Mouse (Mus musculus) embryonic fibroblast, embryonic 13.5 days (primary cell): Measurements from ENCODE around the gene Cdh8. TPM values are rescaled to one million over a fixed set of nuclear protein-coding genes. Genes with fewer than 3 reads are reported as not detected.

ENCODE experiments used
- H3K27ac ChIP-seq: 2 replicates; pipeline ENCODE4 v1.5.1; 2012; ENCODE audit warnings: low read length, control low read depth, inconsistent platforms; ENCODE audit not compliant: insufficient read depth
- H3K4me1 ChIP-seq: 2 replicates; pipeline ENCODE4 v1.6.1; 2011; ENCODE audit warnings: low read length; ENCODE audit not compliant: control insufficient read depth, insufficient read depth
- H3K4me3 ChIP-seq: 2 replicates; pipeline ENCODE4 v1.5.1; 2011; ENCODE audit warnings: mild to moderate bottlenecking, control low read depth, low read length; ENCODE audit not compliant: insufficient read depth
- CTCF ChIP-seq: IDR thresholded peaks from 2 replicates; pipeline ENCODE4 v1.5.1; 2011; ENCODE audit warnings: mild to moderate bottlenecking, control low read depth, low read length, moderate library complexity, borderline replicate concordance; ENCODE audit not compliant: insufficient read depth
- POLR2A ChIP-seq: IDR thresholded peaks from 2 replicates; pipeline ENCODE4 v1.6.1; 2011; ENCODE audit warnings: low read depth, mild to moderate bottlenecking, control low read depth, low read length, moderate library complexity
- polyA plus RNA-seq: library from polyadenylated mRNA; stranded (reverse); fragments of >200 nt; gene quantifications from 2 replicates; pipeline ENCODE4 v1.2.4, GENCODE M21; 2011; ENCODE audit warnings: low read depth; ENCODE audit not compliant: missing spikeins, insufficient read length

Cdh8 gene
- polyA plus RNA-seq, 1 experiment, result 2.8 TPM

GRCm38 (mm10) chr8:99370104-99370503 is 46.2 kb downstream of the Cdh8 start:
- Histone ChIP-seq H3K27ac (no peak overlapping the region), H3K4me3 (no peak overlapping the region), H3K4me1 (no peaks in the 10 kb centered on the region)
- TF ChIP-seq CTCF (no peak), POLR2A (no peak)

- Histone ChIP-seq H3K4me3 (no peak overlapping the region), H3K27ac (no peak overlapping the region), H3K4me1 (no peaks in the 10 kb centered on the region)
- TF ChIP-seq CTCF, result no peak
- TF ChIP-seq POLR2A, result no peak
These were observed 47.1 kb downstream of the Cdh8 start for GRCm38 (mm10) chr8:99369166-99369565.

- Histone ChIP-seq H3K4me3 (no peak overlapping the region), H3K4me1 (no peaks in the 10 kb centered on the region), H3K27ac (no peak overlapping the region)
- TF ChIP-seq POLR2A, result no peak
- no peak for TF ChIP-seq CTCF
These were observed 47.8 kb downstream of the Cdh8 start for GRCm38 (mm10) chr8:99368449-99368848.

DNA sequence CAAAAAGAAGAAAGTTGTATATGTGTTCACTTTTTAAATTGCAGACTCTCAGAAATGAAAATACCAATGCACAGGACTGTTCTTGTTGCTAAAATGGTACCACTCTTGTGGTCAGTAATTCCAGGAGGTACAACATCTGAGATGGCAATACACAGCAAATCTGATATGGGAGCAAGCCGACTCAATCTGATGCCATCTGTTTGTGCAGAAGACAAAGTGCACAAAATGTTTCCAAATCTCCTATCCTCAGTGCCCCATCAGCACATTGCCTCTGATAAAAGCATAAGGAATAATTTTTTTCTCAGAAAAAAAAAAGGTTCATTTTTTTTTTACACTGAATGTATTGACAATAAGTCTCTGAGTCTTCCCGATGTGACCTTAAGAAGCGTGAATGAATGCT is 62.3 kb downstream of the Cdh8 start:
- no peaks in the 10 kb centered on the region for H3K4me1 ChIP-seq
- TF ChIP-seq POLR2A (no peak), CTCF (no peak)
- H3K4me3 ChIP-seq, result no peak overlapping the region
- no peak overlapping the region for H3K27ac ChIP-seq

- H3K4me1 ChIP-seq, result no peaks in the 10 kb centered on the region
- no peak for TF ChIP-seq CTCF
- TF ChIP-seq POLR2A, result no peak
- no peak overlapping the region for H3K27ac ChIP-seq
- H3K4me3 ChIP-seq, result no peak overlapping the region
These were observed 63.0 kb downstream of the Cdh8 start for GRCm38 (mm10) chr8:99353221-99353620.

DNA sequence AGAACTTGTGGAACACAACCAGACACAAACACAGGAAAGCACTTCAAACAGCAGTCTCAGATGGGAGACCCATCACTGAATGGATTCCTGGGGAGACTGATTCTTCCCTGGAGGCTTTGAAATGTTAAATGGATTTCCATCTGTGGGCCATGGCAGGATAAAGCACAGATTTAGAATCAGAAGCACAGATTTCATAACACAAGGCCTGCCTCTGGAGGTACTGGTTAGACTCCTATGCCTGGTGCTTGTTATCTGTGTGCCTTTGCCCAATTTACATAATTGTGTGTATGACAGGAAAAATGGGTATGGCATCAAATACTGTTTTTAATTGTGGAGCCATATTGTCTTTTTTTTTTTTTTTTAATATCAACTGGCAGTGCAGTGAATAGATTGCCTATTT is 66.8 kb downstream of the Cdh8 start:
- no peaks in the 10 kb centered on the region for H3K4me1 ChIP-seq
- H3K27ac ChIP-seq, result no peak overlapping the region
- TF ChIP-seq POLR2A (no peak), CTCF (no peak)
- no peak overlapping the region for H3K4me3 ChIP-seq

DNA sequence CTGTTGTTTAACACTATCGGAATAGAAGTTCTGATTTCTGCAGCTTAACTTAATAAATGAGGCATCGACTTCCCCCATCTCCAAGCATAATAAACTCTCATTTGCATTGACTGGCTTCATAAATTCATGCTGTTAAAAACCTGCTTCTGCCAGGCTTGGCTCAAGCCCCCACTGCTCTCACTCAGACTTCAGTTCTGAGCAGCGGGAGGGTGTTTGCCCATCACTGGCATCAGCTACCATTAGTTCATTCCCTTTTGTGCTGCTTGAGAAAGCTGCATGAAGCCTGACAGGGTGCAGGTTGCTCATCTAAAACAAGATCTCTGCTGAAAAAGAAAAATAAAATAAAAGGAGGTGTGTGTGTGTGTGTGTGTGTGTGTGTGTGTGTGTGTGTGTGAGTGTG is 67.7 kb downstream of the Cdh8 start:
- Histone ChIP-seq H3K4me3 (no peak overlapping the region), H3K27ac (no peak overlapping the region), H3K4me1 (no peaks in the 10 kb centered on the region)
- TF ChIP-seq CTCF, result no peak
- no peak for TF ChIP-seq POLR2A

DNA sequence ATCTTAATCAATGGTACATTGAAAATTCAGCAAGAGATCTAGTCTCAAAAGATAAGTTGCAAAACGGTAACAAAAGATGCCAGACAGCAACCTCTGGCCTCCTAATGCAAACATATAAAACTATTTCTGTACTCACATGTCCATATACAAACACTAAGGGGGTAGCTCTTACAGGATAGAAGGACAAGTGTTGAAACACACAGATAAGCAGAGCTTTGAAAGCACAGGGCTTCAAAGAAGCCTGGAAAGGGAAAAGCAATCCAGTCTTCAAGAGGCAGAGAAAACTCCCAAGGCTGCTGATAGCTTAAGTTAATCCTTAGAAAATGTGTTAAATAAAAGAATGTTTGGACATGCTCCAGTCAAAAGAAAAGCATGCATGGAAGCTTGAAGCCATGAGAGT is 77.0 kb downstream of the Cdh8 start:
- no peaks in the 10 kb centered on the region for H3K4me1 ChIP-seq
- no peak for TF ChIP-seq POLR2A
- no peak for TF ChIP-seq CTCF
- no peak overlapping the region for H3K4me3 ChIP-seq
- H3K27ac ChIP-seq, result no peak overlapping the region

DNA sequence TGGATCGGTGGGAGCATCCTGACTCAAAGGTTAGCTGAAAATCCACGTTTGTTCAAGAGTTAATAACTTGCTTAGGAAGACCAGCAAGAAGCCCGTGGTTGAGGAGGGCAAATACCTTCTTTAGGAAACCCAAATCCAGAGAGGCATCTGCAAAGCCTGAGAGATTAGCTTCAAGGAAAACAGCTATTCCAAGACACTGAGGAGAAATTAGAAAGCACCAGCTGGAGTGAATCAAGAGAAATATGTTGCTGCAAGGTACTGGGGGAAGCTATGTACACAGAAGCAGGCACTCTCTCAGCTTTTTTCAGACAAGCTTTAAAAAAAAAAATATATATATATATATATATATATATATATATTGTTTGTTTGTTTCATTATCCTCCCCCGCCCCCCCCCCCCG is 88.7 kb downstream of the Cdh8 start:
- H3K4me1 ChIP-seq, result no peaks in the 10 kb centered on the region
- no peak overlapping the region for H3K27ac ChIP-seq
- TF ChIP-seq POLR2A, result no peak
- TF ChIP-seq CTCF, result no peak
- H3K4me3 ChIP-seq, result no peak overlapping the region

- H3K27ac ChIP-seq, result no peak overlapping the region
- H3K4me3 ChIP-seq, result no peak overlapping the region
- H3K4me1 ChIP-seq, result no peaks in the 10 kb centered on the region
- TF ChIP-seq POLR2A, result no peak
- TF ChIP-seq CTCF, result no peak
These were observed 101.7 kb downstream of the Cdh8 start for GRCm38 (mm10) chr8:99314561-99314960.

DNA sequence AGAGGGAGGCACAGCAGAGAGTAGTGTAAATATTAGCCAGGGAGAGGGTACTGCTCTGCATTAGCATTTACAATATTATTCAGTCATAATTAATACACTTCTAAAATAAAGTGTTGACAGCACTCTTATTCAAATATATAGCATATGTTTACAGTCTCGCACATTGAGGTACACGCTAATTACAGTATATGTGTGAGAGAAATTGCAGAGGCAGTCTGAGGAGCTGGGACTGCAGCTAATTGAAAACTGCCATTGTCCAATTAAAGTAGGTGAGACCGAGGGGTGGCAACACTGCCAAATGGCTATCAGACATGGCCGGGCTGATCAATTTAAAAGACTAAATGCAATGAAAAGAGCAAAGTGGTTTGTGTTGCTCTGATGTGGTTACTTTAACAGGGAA is 112.1 kb downstream of the Cdh8 start:
- TF ChIP-seq CTCF (no peak), POLR2A (no peak)
- no peak overlapping the region for H3K27ac ChIP-seq
- H3K4me3 ChIP-seq, result no peak overlapping the region
- H3K4me1 ChIP-seq, result no peaks in the 10 kb centered on the region

DNA sequence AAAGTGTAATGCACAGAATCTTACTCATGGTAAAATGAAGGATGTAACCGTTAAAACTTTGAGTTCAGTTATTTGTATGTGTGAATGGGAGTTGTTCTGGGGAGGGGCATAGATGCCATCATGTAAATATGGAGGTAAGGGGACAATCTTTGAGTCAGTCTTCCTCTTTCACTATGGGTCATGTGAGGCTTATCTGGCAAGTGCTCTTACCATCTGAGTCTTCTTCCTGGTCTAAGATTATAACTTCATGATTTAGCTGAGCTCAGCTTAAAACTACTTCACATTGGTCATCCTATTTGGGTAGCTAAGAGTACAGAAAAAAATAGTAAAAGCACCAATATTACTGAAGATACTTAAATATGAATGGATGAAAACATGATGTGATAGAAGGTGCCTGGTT is 126.1 kb downstream of the Cdh8 start:
- no peak overlapping the region for H3K27ac ChIP-seq
- H3K4me3 ChIP-seq, result no peak overlapping the region
- TF ChIP-seq CTCF, result no peak
- TF ChIP-seq POLR2A, result no peak
- H3K4me1 ChIP-seq, result no peaks in the 10 kb centered on the region

DNA sequence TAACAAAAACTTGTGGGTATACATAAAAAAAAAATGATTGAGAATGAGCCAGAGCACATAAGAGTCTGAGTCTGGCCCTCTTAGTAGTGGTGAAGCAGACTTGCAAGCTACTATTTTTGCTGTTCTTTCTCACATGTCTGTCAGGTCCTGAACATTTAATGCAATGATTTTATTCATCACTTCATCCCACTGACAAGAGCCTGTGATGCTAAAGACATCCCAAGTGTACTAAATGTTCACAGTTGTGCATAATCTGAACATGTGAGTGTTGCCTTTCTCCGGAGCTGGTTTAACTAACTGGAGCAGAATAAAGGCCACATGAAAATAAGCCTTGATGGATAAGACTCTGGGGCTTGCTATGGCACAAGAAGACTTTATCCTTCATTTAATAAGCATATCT is 131.2 kb downstream of the Cdh8 start:
- TF ChIP-seq CTCF (no peak), POLR2A (no peak)
- Histone ChIP-seq H3K4me1 (no peaks in the 10 kb centered on the region), H3K27ac (no peak overlapping the region), H3K4me3 (no peak overlapping the region)
